Mouse (Mus musculus) kidney, embryonic 16.5 days (tissue): ENCODE measurements around the gene Ehd3. TPM values are rescaled to one million over a fixed set of nuclear protein-coding genes. Genes with fewer than 3 reads are reported as not detected.

Source experiments
- ATAC-seq: fragments of 200-750 bp; cut with Nextera tagmentation; 2 replicates; pipeline ENCODE4 v1.8.0; 2017; ENCODE audit warnings: moderate TSS enrichment; ENCODE audit not compliant: low FRiP score, low TSS enrichment
- H3K27ac ChIP-seq: fragments of 300-500 bp; sonication (generic); 2 replicates; pipeline ENCODE4 v1.5.1; 2014; ENCODE audit warnings: low read length
- H3K27me3 ChIP-seq: fragments of 300-500 bp; sonication (generic); 2 replicates; pipeline ENCODE4 v1.6.1; 2014; ENCODE audit warnings: low read length, control low read depth, mixed read lengths; ENCODE audit not compliant: insufficient read depth
- H3K36me3 ChIP-seq: fragments of 300-500 bp; sonication (generic); 2 replicates; pipeline ENCODE4 v1.6.1; 2014; ENCODE audit warnings: low read length, control low read depth, mixed read lengths; ENCODE audit not compliant: insufficient read depth
- H3K4me1 ChIP-seq: fragments of 300-500 bp; sonication (generic); 2 replicates; pipeline ENCODE4 v1.6.1; 2014; ENCODE audit warnings: low read length, control low read depth, mixed read lengths; ENCODE audit not compliant: insufficient read depth
- H3K4me2 ChIP-seq: fragments of 300-500 bp; sonication (generic); replicated peaks from 2 replicates; pipeline ENCODE4 v1.6.1; 2014; ENCODE audit warnings: low read depth, low read length
- H3K4me3 ChIP-seq: fragments of 300-500 bp; sonication (generic); 2 replicates; pipeline ENCODE4 v1.5.1; 2014; ENCODE audit warnings: mild to moderate bottlenecking, low read length
- H3K9ac ChIP-seq: fragments of 300-500 bp; sonication (generic); replicated peaks from 2 replicates; pipeline ENCODE4 v1.6.1; 2014; ENCODE audit warnings: low read length
- H3K9me3 ChIP-seq: fragments of 300-500 bp; sonication (generic); 2 replicates; pipeline ENCODE4 v1.6.1; 2016; ENCODE audit warnings: low read length, control low read depth
- WGBS: fragments of 180-500 bp; shearing (Covaris S2); extraction: QIAGEN DNeasy Blood & Tissue Kit; methylation state at CpG from one replicate; pipeline ENCODE4 v1.1.7; 2014; 5-methylcytosine and 5-hydroxymethylcytosine counted together
- polyA plus RNA-seq: library from polyadenylated mRNA; unstranded; fragments of >200 nt; fragmentation: Nextera tagmentation; extraction: Ambion mirVana; gene quantifications from 2 replicates; pipeline ENCODE4 v1.2.1, GENCODE M21; 2015

The Ehd3 gene
- polyA plus RNA-seq, 1 experiment from 2014 or later = 20.9 TPM

DNA sequence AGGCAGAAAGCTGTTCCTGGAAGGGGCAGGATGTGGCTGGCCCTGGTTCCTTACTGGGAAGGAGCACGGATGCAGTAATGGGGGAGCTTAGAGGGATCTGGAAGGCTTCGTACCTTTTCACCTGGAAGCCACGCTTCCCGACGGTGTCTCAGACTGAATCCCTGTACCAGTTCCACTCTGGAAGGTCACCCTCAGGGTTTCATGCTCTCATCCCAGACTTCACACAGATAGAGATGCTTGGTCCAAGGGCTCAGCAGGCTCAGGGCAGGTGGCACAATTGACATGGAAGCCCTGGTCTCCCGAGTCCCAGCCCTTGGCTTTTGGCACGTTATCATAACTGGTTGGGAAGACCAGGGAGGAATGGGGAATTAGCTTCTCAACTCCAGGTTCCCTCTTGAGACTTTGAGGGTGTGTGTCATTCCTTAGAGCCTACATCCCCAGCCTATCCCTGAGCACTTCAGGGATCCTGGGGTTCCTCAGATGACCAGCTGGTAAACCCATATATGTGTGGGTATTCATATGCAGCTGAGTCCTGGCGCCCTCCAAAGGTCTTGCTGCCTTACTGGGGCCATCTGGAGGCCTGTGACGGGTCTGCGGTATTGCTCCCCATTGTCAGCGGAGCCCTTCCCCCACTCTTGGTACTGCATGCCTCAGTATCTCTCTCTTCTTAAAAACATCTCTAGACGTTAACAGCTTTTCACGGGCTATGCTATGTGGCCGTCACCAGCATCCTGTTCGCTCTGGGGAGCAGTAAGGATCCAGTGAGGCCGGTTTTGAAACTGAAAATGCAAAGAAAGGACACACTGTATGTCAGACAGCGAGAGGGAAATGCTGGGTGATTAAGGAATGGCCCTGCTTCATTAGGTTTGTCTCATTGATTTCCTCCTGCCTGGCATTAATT is 19.4 kb downstream of the Ehd3 start:
- Histone ChIP-seq H3K4me2 (no peak overlapping the region), H3K4me1 (0 out of 2 replicates have a peak, but pooled peaks cover 4% of the 10 kb centered on the region), H3K36me3 (peaks cover 2% of the 10 kb centered on the region; the same call in 1 of the 2 replicates), H3K4me3 (no peak overlapping the region), H3K27me3 (no peaks in the 10 kb centered on the region), H3K9me3 (no peaks in the 10 kb centered on the region), H3K27ac (no peak overlapping the region), H3K9ac (no peak overlapping the region)
- WGBS = 78% methylated on average over 17 of the region's 17 CpGs
- ATAC-seq = no peak

DNA sequence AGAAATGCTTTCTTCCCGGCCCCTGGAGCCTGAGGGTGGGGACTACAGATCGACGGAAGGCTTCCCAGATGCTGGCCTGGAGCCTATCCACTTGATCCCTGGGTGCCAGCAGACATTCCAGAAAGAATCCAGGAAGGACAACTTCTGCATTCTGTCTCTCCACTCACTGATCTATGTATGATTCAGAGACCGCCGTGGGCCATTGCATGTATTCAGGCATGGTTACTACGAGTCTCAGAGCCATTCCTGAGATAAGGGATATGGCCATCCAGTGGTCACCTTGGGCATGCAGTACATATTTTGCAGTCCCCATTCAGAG is 20.0 kb downstream of the Ehd3 start:
- no peaks in the 10 kb centered on the region for H3K9me3 ChIP-seq
- H3K4me1 ChIP-seq = 0 out of 2 replicates have a peak, but pooled peaks cover 4% of the 10 kb centered on the region
- 74% methylated on average over 6 of the region's 6 CpGs for WGBS
- H3K9ac ChIP-seq = no peak overlapping the region
- H3K27ac ChIP-seq = no peak overlapping the region
- H3K4me2 ChIP-seq = no peak overlapping the region
- H3K36me3 ChIP-seq = peaks cover 2% of the 10 kb centered on the region; the same call in 1 of the 2 replicates
- no peak for ATAC-seq
- no peak overlapping the region for H3K4me3 ChIP-seq
- no peaks in the 10 kb centered on the region for H3K27me3 ChIP-seq

DNA sequence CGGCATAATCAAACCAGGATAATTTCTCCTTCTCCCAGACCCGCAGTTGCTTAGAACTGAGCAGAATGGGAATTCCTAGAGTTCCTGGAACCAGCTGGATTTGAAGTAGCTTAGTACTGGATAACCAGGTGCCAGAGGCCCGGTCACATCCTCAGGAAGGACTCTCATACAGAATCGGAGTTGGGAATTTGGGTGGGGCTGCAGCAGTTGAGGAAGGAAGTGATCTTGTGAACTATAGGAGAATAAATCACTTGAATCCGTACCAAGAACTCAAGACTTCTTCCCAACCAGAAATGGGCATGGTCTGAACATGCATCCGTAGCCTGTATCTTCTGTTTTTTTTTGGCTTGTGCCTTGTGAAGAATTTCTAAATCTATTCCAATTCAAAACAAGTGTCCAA is 22.2 kb downstream of the Ehd3 start:
- WGBS = 77% methylated on average over 6 of the region's 6 CpGs

DNA sequence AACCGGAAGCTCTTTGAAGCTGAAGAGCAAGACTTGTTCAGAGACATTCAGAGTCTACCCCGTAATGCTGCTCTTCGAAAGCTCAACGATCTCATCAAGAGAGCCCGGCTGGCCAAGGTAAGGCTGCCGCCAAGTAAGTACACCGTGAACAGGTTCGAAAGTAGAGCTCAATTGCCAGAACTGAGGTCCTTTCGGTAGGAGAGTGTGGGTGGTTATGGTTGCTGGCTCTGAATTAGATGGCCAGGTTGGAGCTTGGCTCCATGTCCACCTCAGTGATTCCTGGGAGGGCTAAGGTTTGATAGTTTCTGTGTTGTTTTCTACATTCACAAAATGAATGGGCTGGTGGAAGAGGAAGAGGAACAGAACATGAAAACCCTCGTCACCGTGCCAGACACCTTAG is 23.5 kb downstream of the Ehd3 start:
- Histone ChIP-seq H3K9me3 (no peaks in the 10 kb centered on the region), H3K4me1 (no peaks in the 10 kb centered on the region), H3K36me3 (peaks cover 10% of the 10 kb centered on the region; the same call in 1 of the 2 replicates), H3K4me2 (no peak overlapping the region), H3K27me3 (no peaks in the 10 kb centered on the region), H3K9ac (no peak overlapping the region), H3K4me3 (no peak overlapping the region), H3K27ac (no peak overlapping the region)
- WGBS = 97% methylated on average over 11 of the region's 11 CpGs
- ATAC-seq = no peak

More for the DNA sequence above, 22.2 kb downstream of the Ehd3 start:
- Histone ChIP-seq H3K4me1 (0 out of 2 replicates have a peak, but pooled peaks cover 4% of the 10 kb centered on the region), H3K27ac (no peak overlapping the region), H3K9me3 (no peaks in the 10 kb centered on the region), H3K4me2 (no peak overlapping the region), H3K36me3 (peaks cover 10% of the 10 kb centered on the region; the same call in 1 of the 2 replicates), H3K9ac (no peak overlapping the region), H3K4me3 (no peak overlapping the region), H3K27me3 (no peaks in the 10 kb centered on the region)
- ATAC-seq = no peak

DNA sequence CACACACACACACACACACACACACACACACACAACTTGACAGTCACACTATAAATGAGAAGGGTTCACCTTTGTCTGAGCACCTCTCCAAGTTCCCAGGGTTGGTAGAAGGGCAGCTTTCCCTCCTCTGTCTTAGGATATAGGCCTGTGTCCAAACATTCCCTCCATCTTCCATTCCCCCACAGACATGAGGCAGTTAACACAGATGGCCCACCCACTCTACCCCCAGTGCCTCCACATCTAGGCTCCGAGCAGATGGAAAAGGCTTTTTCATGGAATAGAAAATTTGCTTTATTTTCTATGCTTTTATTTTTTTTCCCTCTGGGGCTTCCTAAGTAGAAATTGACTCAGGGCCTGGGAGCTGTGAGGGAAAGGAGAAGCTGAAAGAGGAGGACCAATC is 26.6 kb downstream of the Ehd3 start:
- ATAC-seq = no peak
- H3K4me2 ChIP-seq = no peak overlapping the region
- H3K27me3 ChIP-seq = no peaks in the 10 kb centered on the region
- no peak overlapping the region for H3K9ac ChIP-seq
- 74% methylated on average over 1 of the region's 1 CpGs for WGBS
- H3K36me3 ChIP-seq = peaks cover 10% of the 10 kb centered on the region; the same call in 1 of the 2 replicates
- H3K4me1 ChIP-seq = no peaks in the 10 kb centered on the region
- H3K9me3 ChIP-seq = no peaks in the 10 kb centered on the region
- H3K4me3 ChIP-seq = no peak overlapping the region
- H3K27ac ChIP-seq = no peak overlapping the region

DNA sequence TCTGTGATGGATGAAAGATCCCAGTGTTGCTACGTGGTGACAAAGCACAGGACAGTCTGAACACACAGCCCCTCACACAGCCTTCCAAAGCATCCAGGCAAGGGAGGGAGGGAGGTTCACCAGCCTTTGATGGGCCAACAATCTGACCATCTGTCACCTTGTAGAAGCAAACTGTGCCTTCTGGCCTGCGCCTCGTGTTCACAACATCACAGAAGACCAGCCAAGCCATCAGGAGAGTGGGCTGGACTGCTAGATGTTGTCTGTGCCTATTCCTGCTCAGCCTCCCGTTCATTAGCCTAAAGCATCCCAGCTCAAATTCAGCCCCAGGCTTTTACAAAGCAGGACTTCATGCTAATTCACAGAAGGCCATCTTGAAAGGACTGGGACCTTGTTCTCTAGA is 27.5 kb downstream of the Ehd3 start:
- no peak for ATAC-seq
- H3K36me3 ChIP-seq = peaks cover 10% of the 10 kb centered on the region; the same call in 1 of the 2 replicates
- H3K4me2 ChIP-seq = no peak overlapping the region
- H3K4me3 ChIP-seq = no peak overlapping the region
- H3K4me1 ChIP-seq = no peaks in the 10 kb centered on the region
- H3K9ac ChIP-seq = no peak overlapping the region
- H3K9me3 ChIP-seq = no peaks in the 10 kb centered on the region
- 41% methylated on average over 4 of the region's 4 CpGs for WGBS
- no peaks in the 10 kb centered on the region for H3K27me3 ChIP-seq
- no peak overlapping the region for H3K27ac ChIP-seq

DNA sequence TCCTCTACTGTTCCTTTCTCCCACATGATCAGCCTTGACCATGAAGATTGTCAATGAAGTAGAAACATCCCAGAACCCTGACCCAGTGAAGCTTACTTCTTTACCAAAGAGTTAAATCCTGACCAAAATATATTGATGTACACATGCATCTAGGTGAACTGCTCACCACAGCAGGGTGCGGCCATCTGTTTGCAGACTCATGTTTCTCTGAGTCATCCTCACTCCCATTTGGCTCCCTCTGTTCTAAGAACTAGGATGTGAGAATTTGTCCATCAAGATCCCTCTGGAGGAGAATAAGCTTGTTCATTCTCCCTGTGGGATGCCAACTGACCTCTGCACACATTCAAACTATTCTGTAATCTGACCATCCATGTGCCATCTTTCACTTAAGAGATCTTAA is 29.0 kb downstream of the Ehd3 start:
- H3K9me3 ChIP-seq = no peaks in the 10 kb centered on the region
- no peak overlapping the region for H3K4me2 ChIP-seq
- H3K9ac ChIP-seq = no peak overlapping the region
- H3K36me3 ChIP-seq = peaks cover 8% of the 10 kb centered on the region; the same call in 1 of the 2 replicates
- no peaks in the 10 kb centered on the region for H3K4me1 ChIP-seq
- no peak for ATAC-seq
- no peak overlapping the region for H3K27ac ChIP-seq
- no peak overlapping the region for H3K4me3 ChIP-seq
- WGBS = 83% methylated on average over 1 of the region's 1 CpGs
- H3K27me3 ChIP-seq = no peaks in the 10 kb centered on the region

DNA sequence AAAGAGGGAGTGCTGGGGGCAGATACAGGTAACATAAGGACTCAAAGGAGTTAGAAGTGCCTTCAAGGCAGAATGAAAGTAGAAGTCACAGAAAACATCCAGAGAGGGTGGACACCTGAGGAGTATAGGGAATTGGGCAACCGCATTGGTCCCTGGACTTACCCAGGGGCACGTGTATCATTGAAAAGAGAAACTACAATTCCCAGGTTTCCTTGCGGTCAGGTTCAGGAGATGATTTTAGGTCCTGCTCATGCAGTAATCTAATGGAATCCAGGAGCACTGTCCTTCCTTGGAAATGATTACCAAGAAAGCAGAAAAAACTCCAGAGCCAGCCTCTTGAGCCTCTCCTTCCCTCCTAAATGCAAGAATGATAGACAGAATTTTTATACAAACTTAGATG is 29.5 kb downstream of the Ehd3 start:
- H3K27ac ChIP-seq = no peak overlapping the region
- no peak overlapping the region for H3K4me3 ChIP-seq
- no peaks in the 10 kb centered on the region for H3K27me3 ChIP-seq
- H3K4me2 ChIP-seq = no peak overlapping the region
- H3K9me3 ChIP-seq = no peaks in the 10 kb centered on the region
- no peak overlapping the region for H3K9ac ChIP-seq
- 81% methylated on average over 3 of the region's 3 CpGs for WGBS
- no peak for ATAC-seq
- H3K4me1 ChIP-seq = no peaks in the 10 kb centered on the region
- peaks cover 8% of the 10 kb centered on the region; the same call in 1 of the 2 replicates for H3K36me3 ChIP-seq

DNA sequence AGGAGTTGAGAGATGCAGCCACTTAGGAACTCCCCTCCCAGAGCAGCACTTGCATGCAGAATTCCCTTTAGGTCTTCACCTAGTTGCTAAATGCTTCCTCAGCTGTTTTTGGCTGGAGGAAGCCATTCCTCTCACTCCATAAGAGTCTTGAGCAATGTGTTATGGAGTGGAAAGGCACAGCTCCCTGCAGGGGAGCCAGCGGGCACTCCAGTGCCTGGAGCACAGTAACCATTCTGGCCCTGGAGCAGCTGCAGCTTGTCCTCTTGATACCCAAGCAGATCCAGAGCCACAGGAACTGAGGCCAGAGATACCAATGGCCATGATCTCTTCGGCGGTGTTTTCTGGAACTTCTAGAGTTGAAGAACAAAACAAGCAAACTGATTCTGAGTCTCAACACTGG is 32.7 kb downstream of the Ehd3 start:
- H3K9me3 ChIP-seq = no peaks in the 10 kb centered on the region
- H3K27me3 ChIP-seq = no peaks in the 10 kb centered on the region
- H3K27ac ChIP-seq = no peak overlapping the region
- H3K4me1 ChIP-seq = no peaks in the 10 kb centered on the region
- no peak for ATAC-seq
- no peak overlapping the region for H3K9ac ChIP-seq
- H3K36me3 ChIP-seq = no peaks in the 10 kb centered on the region
- no peak overlapping the region for H3K4me3 ChIP-seq
- 98% methylated on average over 3 of the region's 3 CpGs for WGBS
- no peak overlapping the region for H3K4me2 ChIP-seq

DNA sequence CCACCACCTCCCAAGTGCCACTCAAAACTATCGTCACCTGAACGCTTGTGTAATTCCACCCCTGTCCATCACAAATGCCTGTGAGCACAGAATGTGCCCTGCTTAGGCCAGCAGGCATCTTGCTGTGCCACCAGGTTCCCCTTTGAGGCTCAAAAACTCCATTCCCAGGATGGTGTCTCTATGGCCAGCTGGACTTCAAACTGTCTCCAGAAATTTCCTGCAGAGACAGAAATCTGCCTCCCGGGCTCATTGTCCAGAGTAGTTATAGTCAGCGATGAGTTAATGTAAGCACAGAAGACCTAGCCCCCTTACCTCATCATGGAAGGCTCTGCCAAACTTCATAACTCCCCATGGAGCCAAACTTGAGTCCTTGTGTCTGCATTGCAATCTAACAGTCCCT is 33.3 kb downstream of the Ehd3 start:
- WGBS = 91% methylated on average over 4 of the region's 4 CpGs
- H3K36me3 ChIP-seq = no peaks in the 10 kb centered on the region
- no peak for ATAC-seq
- H3K4me1 ChIP-seq = no peaks in the 10 kb centered on the region
- H3K9ac ChIP-seq = no peak overlapping the region
- H3K4me2 ChIP-seq = no peak overlapping the region
- no peak overlapping the region for H3K27ac ChIP-seq
- no peaks in the 10 kb centered on the region for H3K9me3 ChIP-seq
- H3K27me3 ChIP-seq = no peaks in the 10 kb centered on the region
- no peak overlapping the region for H3K4me3 ChIP-seq
